Mouse (Mus musculus) frontal cortex, adult 2 months (tissue): ENCODE measurements around the gene Trib2. TPM values are rescaled to one million over a fixed set of nuclear protein-coding genes. Genes with fewer than 3 reads are reported as not detected.

Experiments
- DNase-seq, 2 experiments: peaks; one replicate each; pipeline ENCODE4 v3.0.0; 2022; ENCODE audit warnings: low spot score in 1 of 2; ENCODE audit errors: extremely low spot score in 1 of 2
- polyA plus RNA-seq: library from polyadenylated mRNA; depleted of rRNA; stranded (reverse); fragments of >200 nt; gene quantifications from 2 replicates; pipeline ENCODE4 v1.2.3, GENCODE M21; 2012

The Trib2 gene
- polyA plus RNA-seq, 1 experiment, result 29.4 TPM

DNA sequence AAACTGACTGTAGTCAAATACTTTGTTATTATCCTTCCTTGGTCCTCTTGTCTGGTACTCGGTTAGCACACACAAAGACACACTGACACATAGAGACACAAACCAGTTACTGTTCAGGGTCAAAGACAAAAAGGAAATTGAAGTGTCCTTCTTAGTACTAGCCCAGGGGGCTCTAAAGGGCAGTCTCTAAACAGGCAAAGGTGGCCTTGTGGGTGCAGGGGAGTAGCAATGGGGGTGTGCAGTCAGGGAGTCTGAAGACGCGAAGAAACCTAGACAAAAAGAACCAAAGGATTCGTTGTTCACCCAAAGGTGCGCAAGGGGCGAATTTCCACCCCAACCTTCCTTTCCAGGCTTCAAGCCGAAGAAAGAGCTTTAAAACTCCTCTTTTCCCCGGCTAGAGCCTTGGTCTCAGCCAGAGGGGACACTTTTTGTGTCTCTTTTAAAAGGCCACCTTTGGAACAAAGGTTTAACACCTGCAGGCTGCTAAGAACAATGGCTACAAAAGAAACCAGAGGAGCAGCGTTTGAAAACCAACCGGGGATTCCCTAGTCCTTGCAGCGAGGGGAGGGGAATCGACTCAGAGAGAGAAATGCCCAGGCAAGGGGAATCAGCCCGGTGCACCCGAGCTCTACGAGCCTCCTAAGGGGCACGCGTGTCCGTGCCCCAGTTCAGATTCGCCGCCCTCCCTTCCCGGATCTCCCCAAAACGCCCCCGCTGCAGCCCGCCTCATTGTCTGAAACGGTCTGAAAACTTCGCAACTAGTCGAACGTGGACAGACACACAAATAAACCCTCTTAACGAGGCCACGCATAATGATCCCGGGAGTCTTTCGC is 2.3 kb downstream of the Trib2 start:
- peak in 1 of 2 experiments; percentile 70 for DNase-seq

- DNase-seq, result no peak
Measured at GRCm38 (mm10) chr12:15813819-15814165, 2.9 kb downstream of the Trib2 start.

- peak in 1 of 2 experiments; percentile 61 for DNase-seq
Measured at GRCm38 (mm10) chr12:15813133-15813818, 3.4 kb downstream of the Trib2 start.

DNA sequence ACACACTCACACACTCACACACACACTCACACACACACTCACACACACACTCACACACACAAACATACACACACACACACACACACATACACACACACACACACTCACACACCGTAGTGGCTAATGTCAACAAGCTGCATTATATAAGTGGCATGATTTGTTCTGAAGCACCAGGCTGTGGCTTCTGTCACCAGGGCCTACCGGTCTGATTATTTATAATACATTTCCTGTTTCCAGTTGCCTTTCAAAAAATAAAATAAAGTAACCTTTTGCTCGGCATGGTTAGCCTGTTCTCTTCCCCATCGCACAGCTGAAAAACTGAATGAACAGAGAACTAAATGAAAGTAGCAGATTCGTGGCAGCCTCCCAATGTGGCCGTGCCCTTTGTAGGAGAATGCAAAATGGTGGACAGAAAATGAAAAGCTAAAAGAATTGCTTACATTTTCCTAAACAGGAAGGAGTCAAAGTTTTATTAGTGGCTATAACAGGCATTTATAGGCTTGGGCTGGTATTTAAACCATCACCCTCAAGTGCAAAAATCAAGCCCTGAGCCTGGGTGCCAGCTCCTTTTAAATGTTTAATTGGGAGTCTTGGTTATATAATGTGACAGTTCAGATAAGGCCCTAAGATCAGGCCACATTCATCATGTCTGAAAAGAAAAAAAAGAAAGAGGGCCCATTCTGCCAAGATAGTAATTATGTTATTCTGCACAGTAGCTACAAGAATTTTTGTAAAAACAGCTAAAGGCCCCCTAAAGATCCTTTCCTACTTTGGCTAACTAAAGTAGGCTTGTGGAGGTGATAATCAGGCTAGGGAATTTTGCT is 4.4 kb downstream of the Trib2 start:
- no peak for DNase-seq

DNA sequence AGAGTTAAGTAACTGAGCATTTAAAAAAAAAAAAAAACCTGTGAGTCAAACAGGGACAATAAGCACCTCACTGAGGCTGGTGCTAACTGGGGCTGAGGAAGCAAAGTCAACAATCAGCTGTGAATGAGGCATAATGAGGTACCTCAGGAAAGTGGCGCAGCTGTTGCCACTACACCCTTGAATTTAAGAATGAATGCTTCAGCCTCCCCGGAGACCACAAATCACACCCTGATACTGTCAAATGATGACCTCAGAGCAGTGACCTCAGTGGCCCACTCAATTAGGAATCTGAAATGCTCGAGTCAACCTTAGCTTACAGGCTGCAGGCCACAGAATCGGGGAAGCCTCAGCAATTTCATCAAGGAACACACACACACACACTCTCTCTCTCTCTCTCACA is 5.0 kb downstream of the Trib2 start:
- DNase-seq, result peak in 1 of 2 experiments; percentile 33

DNA sequence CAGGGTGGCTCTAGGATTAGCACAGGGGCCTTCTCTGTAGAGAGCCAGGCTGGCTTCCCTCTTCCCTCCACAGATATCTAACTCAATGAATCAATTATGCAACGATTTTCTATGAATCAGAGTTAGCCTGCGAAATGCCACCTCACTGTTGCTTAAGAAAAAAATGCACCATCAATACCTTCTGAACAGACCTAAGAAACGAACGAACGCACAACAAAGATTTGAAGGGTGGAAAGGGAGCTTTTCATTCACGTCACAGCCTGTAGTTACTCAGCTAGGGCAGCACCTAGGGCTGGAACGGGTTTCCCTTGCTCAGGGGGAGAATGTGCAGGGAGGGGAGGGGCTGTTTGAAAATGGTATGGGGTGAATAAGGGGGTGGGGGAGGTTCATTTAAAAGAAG is 5.8 kb downstream of the Trib2 start:
- DNase-seq, result no peak

- no peak for DNase-seq
Measured at GRCm38 (mm10) chr12:15809657-15810056, 7.1 kb downstream of the Trib2 start.

- no peak for DNase-seq
Measured at GRCm38 (mm10) chr12:15809249-15809648, 7.5 kb downstream of the Trib2 start.

DNA sequence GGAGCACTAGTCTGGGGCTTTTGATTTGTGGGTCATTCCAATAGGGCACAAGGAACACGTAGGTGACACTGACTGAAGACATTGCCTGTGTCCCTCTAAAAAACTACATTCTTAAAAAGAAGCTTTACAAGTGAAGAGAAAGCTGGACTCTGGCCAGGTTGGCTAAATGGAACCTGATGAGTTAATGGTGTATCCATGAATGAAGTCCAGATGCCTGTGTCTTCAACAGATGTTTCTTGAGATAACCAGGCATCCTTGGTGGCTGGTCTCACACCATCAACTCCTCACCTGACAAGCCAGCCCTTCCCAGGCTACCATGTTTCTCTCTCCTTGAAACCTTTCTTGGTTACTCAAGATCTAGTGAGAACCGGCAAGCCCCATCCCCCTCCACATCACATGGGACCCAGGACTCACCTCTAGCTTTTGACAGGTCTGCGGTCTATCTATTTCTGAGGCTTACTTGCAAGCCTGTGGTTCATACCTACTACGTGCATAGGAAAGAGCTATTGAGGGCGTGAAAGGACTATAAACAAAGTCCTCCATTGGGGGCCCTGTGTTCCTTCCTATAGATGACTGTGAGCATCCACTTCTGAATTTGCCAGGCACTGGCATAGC is 8.4 kb downstream of the Trib2 start:
- no peak for DNase-seq

- no peak for DNase-seq
Measured at GRCm38 (mm10) chr12:15804931-15805331, 11.8 kb downstream of the Trib2 start.

DNA sequence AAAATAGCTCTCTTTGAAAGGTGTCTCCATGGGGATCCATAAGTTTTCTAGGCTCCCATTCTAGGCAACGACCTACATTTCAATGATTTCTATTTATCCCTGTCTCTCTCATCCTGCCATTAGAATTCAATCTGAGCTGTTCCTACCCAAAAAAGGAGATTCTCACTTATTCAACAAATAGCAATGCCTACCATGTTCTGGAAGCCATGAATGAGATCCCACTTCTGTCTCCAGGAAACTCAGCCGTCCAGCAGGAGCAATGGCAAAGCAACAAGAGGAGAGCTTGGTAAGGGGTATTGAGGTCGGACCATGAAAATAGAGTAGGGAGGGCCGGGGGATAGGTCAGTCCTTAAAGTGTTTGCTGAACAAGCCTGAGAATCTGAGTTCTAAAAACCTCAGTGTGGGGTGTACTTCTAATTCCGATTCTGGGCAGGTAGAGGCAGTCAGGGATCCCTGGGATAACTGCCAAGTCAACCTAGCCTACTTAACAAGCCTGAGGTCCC is 12.7 kb downstream of the Trib2 start:
- no peak for DNase-seq

GRCm38 (mm10) chr12:15801571-15801930 is 15.2 kb downstream of the Trib2 start:
- no peak for DNase-seq

GRCm38 (mm10) chr12:15800914-15801570 is 15.7 kb downstream of the Trib2 start:
- peak in 1 of 2 experiments; percentile 58 for DNase-seq

- no peak for DNase-seq
Measured at GRCm38 (mm10) chr12:15800196-15800913, 16.4 kb downstream of the Trib2 start.

DNA sequence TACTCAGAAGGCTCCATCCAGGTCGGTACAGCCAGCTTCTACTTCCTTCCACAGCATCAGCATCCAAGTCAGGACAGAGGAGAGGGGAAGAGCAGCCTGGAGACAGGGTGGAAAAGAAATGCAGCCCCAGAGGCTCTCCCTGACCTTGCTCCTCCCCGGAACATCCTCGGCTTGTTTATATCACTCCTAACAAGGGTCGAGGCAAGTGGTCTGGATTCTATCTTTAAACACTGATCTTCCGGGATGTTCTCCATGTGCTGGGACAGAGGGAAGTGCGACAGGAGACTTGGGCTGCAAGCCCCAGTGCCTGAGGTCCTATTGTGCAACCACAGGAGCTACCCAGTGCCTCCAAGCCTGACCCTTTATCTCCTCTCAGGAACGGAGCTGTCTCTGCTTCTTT is 18.7 kb downstream of the Trib2 start:
- no peak for DNase-seq

DNA sequence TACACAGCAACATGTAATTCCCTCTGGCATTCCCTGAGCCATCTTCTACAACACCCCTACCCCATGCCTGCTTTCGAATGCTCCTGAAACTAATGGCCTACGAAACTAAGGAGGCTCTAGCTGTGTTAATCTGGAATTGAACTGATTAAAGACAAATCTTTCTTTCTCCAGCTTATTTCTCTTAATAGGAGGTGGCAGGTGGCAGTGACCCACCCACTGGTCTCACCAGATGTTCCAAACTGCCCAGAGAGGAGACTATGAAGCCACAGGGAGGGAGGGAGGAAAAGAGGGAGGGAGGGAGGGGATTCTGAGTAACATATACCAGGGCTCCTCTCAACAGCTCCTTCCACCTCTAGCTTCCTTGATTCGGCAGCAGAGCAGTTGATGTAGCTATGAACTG is 20.8 kb downstream of the Trib2 start:
- no peak for DNase-seq

DNA sequence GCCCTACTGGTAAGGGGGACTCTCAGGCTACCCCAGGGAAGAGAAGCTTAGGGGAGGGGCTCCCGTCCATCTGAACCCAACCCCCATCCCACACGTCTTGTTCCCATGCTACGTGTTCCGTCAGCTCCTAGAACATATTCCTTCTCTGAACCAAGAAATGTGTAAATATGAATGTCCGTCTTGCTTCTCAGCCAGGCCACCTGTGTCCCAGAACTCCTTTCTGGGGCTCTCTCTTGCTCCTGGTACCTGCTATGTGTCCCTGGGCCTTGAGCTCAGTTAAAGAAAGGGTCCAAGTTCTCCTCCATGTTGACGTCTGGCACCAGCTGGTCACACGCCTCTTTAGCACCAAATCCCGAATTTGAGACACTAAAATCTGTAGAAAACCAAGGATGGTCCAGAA is 23.4 kb downstream of the Trib2 start:
- DNase-seq, result no peak

- DNase-seq, result no peak
Measured at GRCm38 (mm10) chr12:15790181-15790580, 26.5 kb downstream of the Trib2 start.

- DNase-seq, result no peak
Measured at GRCm38 (mm10) chr12:15777047-15777446, 39.7 kb downstream of the Trib2 start.
